In the genomic region with DNA sequence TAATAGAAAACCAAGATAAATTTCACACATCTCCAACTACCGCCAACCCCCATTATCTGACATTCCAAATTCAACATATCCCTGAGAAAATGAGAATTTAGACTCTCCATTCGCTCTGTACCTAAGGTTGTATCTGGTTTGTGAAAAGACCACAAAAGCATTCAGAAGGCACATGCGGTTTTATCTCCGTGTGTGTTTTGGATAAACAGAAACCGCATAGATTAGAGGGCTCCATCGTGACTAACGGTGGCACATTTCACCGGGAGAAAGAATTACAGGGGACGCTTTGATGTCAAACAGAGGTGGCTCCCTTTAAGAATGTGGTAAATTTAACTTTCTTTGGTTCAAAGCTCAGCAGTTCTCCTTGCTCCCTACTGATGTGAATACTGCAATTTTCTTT, we compare ENCODE assay signal across 24 mouse cellular contexts.
A peak's percentile ranks its signal among the peaks of the same experiment; 100 is the strongest.
DNase-seq lines count a peak whose midpoint lies in the region; ATAC-seq and TF ChIP-seq lines count a peak whose summit lies in the region.
"Had no signal": no experiment of that assay in that cellular context is flagged by ENCODE, and none has a peak within 500 bp of the region (broad histone marks: within the 10 kb centered on the region; RNA-seq: fewer than 3 reads in every experiment).

No protein-coding gene starts in this region.

- no peak overlapping the region for H3K4me3 ChIP-seq in forebrain, embryonic 15.5 days
- no peak overlapping the region for H3K4me3 ChIP-seq in forebrain, embryonic 16.5 days (replicated peaks; ENCODE audit: low read length)
- no peak overlapping the region for H3K4me3 ChIP-seq in liver, embryonic 14.5 days (ENCODE audit: insufficient read depth in 1 of 2, low read depth in 2 of 2, low read length in 2 of 2)
- no peak overlapping the region for H3K4me3 ChIP-seq in liver, embryonic 12.5 days
- H3K4me3 ChIP-seq: heart, embryonic 12.5 days; heart, embryonic 15.5 days had no signal

- ATAC-seq in forebrain, embryonic 15.5 days (replicated peaks), result no peak
- ATAC-seq in forebrain, embryonic 16.5 days, result no peak
- ATAC-seq in liver, embryonic 14.5 days (ENCODE audit: insufficient read depth), result peak; percentile 26; the same call in 1 of the 2 replicates
- ATAC-seq in liver, embryonic 12.5 days, result no peak
- ATAC-seq in common myeloid progenitor, adult 5-6 weeks (replicated peaks; ENCODE audit: low read depth, poor library complexity, severe bottlenecking), result peak; percentile 42; the same call in 1 of the 2 replicates
- ATAC-seq in megakaryocyte-erythroid progenitor cell, adult 5-6 weeks (replicated peaks; ENCODE audit: low FRiP score, low TSS enrichment, poor library complexity, severe bottlenecking), result peak; percentile 62
- ATAC-seq: CD4-positive, CD25-positive, alpha-beta regulatory T cell, adult 4 months; hindbrain, postnatal 0 days; inflammation-experienced regulatory T-cells, adult 6 months; intestine, embryonic 16.5 days had no signal

- peaks cover 89% of the 10 kb centered on the region for H3K4me1 ChIP-seq in forebrain, embryonic 15.5 days
- H3K4me1 ChIP-seq in forebrain, embryonic 16.5 days (replicated peaks; ENCODE audit: control insufficient read depth, insufficient read depth, low read length), result peaks cover 68% of the 10 kb centered on the region
- H3K4me1 ChIP-seq in liver, embryonic 14.5 days (replicated peaks; ENCODE audit: control insufficient read depth in 2 of 2, insufficient read depth in 2 of 2, low read length in 1 of 2), result 0 out of 4 replicates have a peak, but pooled peaks cover 0 to 3% of the 10 kb centered on the region in 2 experiments
- peaks cover 6% of the 10 kb centered on the region; the same call in 1 of the 2 replicates for H3K4me1 ChIP-seq in liver, embryonic 12.5 days

- no peaks in the 10 kb centered on the region for H3K36me3 ChIP-seq in forebrain, embryonic 15.5 days
- H3K36me3 ChIP-seq in forebrain, embryonic 16.5 days (ENCODE audit: control insufficient read depth, insufficient read depth), result no peaks in the 10 kb centered on the region
- H3K36me3 ChIP-seq in liver, embryonic 14.5 days (replicated peaks; ENCODE audit: control insufficient read depth, insufficient read depth, low read depth), result no peaks in the 10 kb centered on the region
- H3K36me3 ChIP-seq in liver, embryonic 12.5 days, result no peaks in the 10 kb centered on the region
- H3K36me3 ChIP-seq: heart, embryonic 12.5 days; heart, embryonic 15.5 days had no signal

- H3K9me3 ChIP-seq in forebrain, embryonic 15.5 days, result no peaks in the 10 kb centered on the region
- no peaks in the 10 kb centered on the region for H3K9me3 ChIP-seq in forebrain, embryonic 16.5 days (ENCODE audit: control insufficient read depth, low read length)
- no peaks in the 10 kb centered on the region for H3K9me3 ChIP-seq in liver, embryonic 14.5 days (ENCODE audit: control insufficient read depth, low read length)
- H3K9me3 ChIP-seq in liver, embryonic 12.5 days (replicated peaks), result no peaks in the 10 kb centered on the region
- H3K9me3 ChIP-seq: heart, embryonic 12.5 days; heart, embryonic 15.5 days had no signal

- 0 out of 2 replicates have a peak, but pooled peaks have one; percentile 26 for TF ChIP-seq EP300 in liver, embryonic 14.5 days (IDR thresholded peaks at IDR 0.05; ENCODE audit: low read depth)

- H3K9ac ChIP-seq in forebrain, embryonic 15.5 days (replicated peaks), result no peak overlapping the region
- H3K9ac ChIP-seq in forebrain, embryonic 16.5 days (replicated peaks; ENCODE audit: low read depth, low read length), result no peak overlapping the region
- no peak overlapping the region for H3K9ac ChIP-seq in liver, embryonic 14.5 days (replicated peaks)
- no peak overlapping the region for H3K9ac ChIP-seq in liver, embryonic 12.5 days
- H3K9ac ChIP-seq: heart, embryonic 12.5 days; heart, embryonic 15.5 days; hindbrain, embryonic 14.5 days had no signal

- no peaks in the 10 kb centered on the region for H3K27me3 ChIP-seq in forebrain, embryonic 15.5 days
- no peaks in the 10 kb centered on the region for H3K27me3 ChIP-seq in forebrain, embryonic 16.5 days (replicated peaks; ENCODE audit: control insufficient read depth, insufficient read depth, low read length)
- no peaks in the 10 kb centered on the region for H3K27me3 ChIP-seq in liver, embryonic 14.5 days (ENCODE audit: control insufficient read depth, insufficient read depth, low read length)
- H3K27me3 ChIP-seq in liver, embryonic 12.5 days (replicated peaks), result no peaks in the 10 kb centered on the region
- H3K27me3 ChIP-seq: heart, embryonic 12.5 days; heart, embryonic 15.5 days had no signal

- no peak for TF ChIP-seq CTCF in liver, embryonic 14.5 days (IDR thresholded peaks at IDR 0.05; ENCODE audit: low read depth)

- 29% methylated on average over 9 of the region's 9 CpGs for WGBS in forebrain, embryonic 15.5 days
- WGBS in forebrain, embryonic 16.5 days, result 31% methylated on average over 9 of the region's 9 CpGs
- 11% methylated on average over 9 of the region's 9 CpGs for WGBS in liver, embryonic 14.5 days (ENCODE audit: insufficient replicate concordance)
- 25% methylated on average over 9 of the region's 9 CpGs for WGBS in liver, embryonic 12.5 days (ENCODE audit: insufficient replicate concordance)

- no peak overlapping the region for H3K4me2 ChIP-seq in forebrain, embryonic 15.5 days (replicated peaks)
- H3K4me2 ChIP-seq in forebrain, embryonic 16.5 days (ENCODE audit: low read length), result no peak overlapping the region
- no peak overlapping the region; the same call in 1 of the 2 replicates for H3K4me2 ChIP-seq in liver, embryonic 14.5 days (ENCODE audit: low read depth)
- no peak overlapping the region for H3K4me2 ChIP-seq in liver, embryonic 12.5 days
- H3K4me2 ChIP-seq: heart, embryonic 12.5 days; heart, embryonic 15.5 days; hindbrain, embryonic 14.5 days had no signal

- 0 out of 2 replicates have a peak overlapping the region, but pooled peaks have one; percentile 4 for H3K27ac ChIP-seq in forebrain, embryonic 15.5 days (replicated peaks)
- H3K27ac ChIP-seq in forebrain, embryonic 16.5 days (ENCODE audit: low read length), result no peak overlapping the region; the same call in 1 of the 2 replicates
- H3K27ac ChIP-seq in liver, embryonic 14.5 days, result no peak overlapping the region
- no peak overlapping the region for H3K27ac ChIP-seq in liver, embryonic 12.5 days
- H3K27ac ChIP-seq: heart, embryonic 15.5 days; hindbrain, embryonic 14.5 days; hindbrain, postnatal 0 days had no signal

- DNase-seq in liver, embryonic 14.5 days (ENCODE audit: low read depth in 3 of 3, low spot score in 3 of 3), result no peak
- no peak for DNase-seq in thymus, postnatal 14 days
- DNase-seq: adrenal gland, adult 2 months; adrenal gland, postnatal 14 days; cerebellum, adult 11-12 months; cerebellum, adult 8-10 months; cerebellum, postnatal 10 days; cerebellum, postnatal 36 days; gastrocnemius, postnatal 25 days; heart, adult 18-20 months; heart, postnatal 10 days; heart, postnatal 36 days had no signal

Comparison
In these comparisons a context has a peak if more than half of its experiments do, and no peak if none do; other contexts are left out.
1. ATAC-seq: peak in liver, embryonic 14.5 days (single experiment), common myeloid progenitor, adult 5-6 weeks (single experiment) and megakaryocyte-erythroid progenitor cell, adult 5-6 weeks (single experiment); none in forebrain, embryonic 15.5 days (single experiment), forebrain, embryonic 16.5 days (single experiment) and liver, embryonic 12.5 days (single experiment).